Mouse (Mus musculus) heart, adult 18-20 months (tissue): Measurements from ENCODE around the gene Pbp2. TPM values are rescaled to one million over a fixed set of nuclear protein-coding genes. Genes with fewer than 3 reads are reported as not detected.

Experiments
- DNase-seq, 2 experiments: peaks; one replicate each; pipeline ENCODE4 v3.0.0; 2021 to 2022; ENCODE audit warnings: mixed read lengths in 1 of 2
- long read RNA-seq, 2 experiments: library from polyadenylated mRNA; stranded (forward); transcript quantifications; one replicate each; pipeline ENCODE4 v2.0.0; 2021
- total RNA-seq, 2 experiments: library from RNA; stranded (reverse); gene quantifications; 2 replicates each; pipeline ENCODE4 v1.2.3; 2021

Pbp2 gene
- total RNA-seq = not detected
- long read RNA-seq, experiment 1 = 0 reads
- long read RNA-seq, experiment 2 = 0 reads

GRCm38 (mm10) chr6:135310305-135310704, at the start of gene Pbp2:
Pbp2 (minus strand) TSS chr6:135310405.
- no peak for DNase-seq

GRCm38 (mm10) chr6:135354953-135355352, 44.7 kb upstream of the Pbp2 start:
- DNase-seq = no peak

- DNase-seq = no peak
Measured at GRCm38 (mm10) chr6:135352537-135352936, 42.3 kb upstream of the Pbp2 start.

- no peak for DNase-seq
Measured at GRCm38 (mm10) chr6:135351638-135352302, 41.6 kb upstream of the Pbp2 start.

- peak; percentile 30 to 35 for DNase-seq
Measured at GRCm38 (mm10) chr6:135341076-135341378, 30.8 kb upstream of the Pbp2 start.

- peak; percentile 47 to 56 for DNase-seq
Measured at GRCm38 (mm10) chr6:135340355-135341075, 30.3 kb upstream of the Pbp2 start.

- peak; percentile 16 to 32 for DNase-seq
Measured at GRCm38 (mm10) chr6:135336376-135336775, 26.2 kb upstream of the Pbp2 start.

GRCm38 (mm10) chr6:135333994-135334651, 23.9 kb upstream of the Pbp2 start:
- DNase-seq = peak; percentile 58 to 70

- peak; percentile 12 to 24 for DNase-seq
Measured at GRCm38 (mm10) chr6:135332737-135333281, 22.6 kb upstream of the Pbp2 start.

- DNase-seq = peak in 1 of 2 experiments; percentile 14
Measured at GRCm38 (mm10) chr6:135331916-135332315, 21.7 kb upstream of the Pbp2 start.

GRCm38 (mm10) chr6:135326847-135327246, 16.6 kb upstream of the Pbp2 start:
- no peak for DNase-seq

- DNase-seq = no peak
Measured at GRCm38 (mm10) chr6:135324686-135325300, 14.6 kb upstream of the Pbp2 start.

GRCm38 (mm10) chr6:135324111-135324510, 13.9 kb upstream of the Pbp2 start:
- DNase-seq = no peak

- DNase-seq = peak; percentile 74 to 82
Measured at GRCm38 (mm10) chr6:135323311-135323982, 13.2 kb upstream of the Pbp2 start.

- peak; percentile 31 to 56 for DNase-seq
Measured at GRCm38 (mm10) chr6:135322749-135323148, 12.5 kb upstream of the Pbp2 start.

GRCm38 (mm10) chr6:135319431-135319933, 9.3 kb upstream of the Pbp2 start:
- no peak for DNase-seq

GRCm38 (mm10) chr6:135316141-135316540, 5.9 kb upstream of the Pbp2 start:
- DNase-seq = no peak

GRCm38 (mm10) chr6:135313981-135314380, 3.8 kb upstream of the Pbp2 start:
- DNase-seq = peak; percentile 42 to 72

- no peak for DNase-seq
Measured at GRCm38 (mm10) chr6:135312038-135312437, 1.8 kb upstream of the Pbp2 start.

GRCm38 (mm10) chr6:135304576-135305260, 5.5 kb downstream of the Pbp2 start:
- peak in 1 of 2 experiments; percentile 37 for DNase-seq
